Mouse (Mus musculus): ENCODE measurements at regions not wholly inside any gene's neighbourhood (a gene's known extent, or its start where the extent isn't known, plus 50 kb on each side); places are given as distances from the start of the nearest gene placed in this dataset.

GRCm38 (mm10) chr3:143252008-143252407 lies 370.2 kb upstream of the Pkn2 start:
- Histone ChIP-seq H3K27me3 (no peaks in the 10 kb centered on the region), H3K4me1 (no peaks in the 10 kb centered on the region), H3K9ac (no peak overlapping the region), H3K9me3 (no peaks in the 10 kb centered on the region), H3K4me3 (no peak overlapping the region), H3K36me3 (no peaks in the 10 kb centered on the region), H3K27ac (no peak overlapping the region), H3K4me2 (replicated peaks) (no peak overlapping the region)
- 86% methylated on average over 2 of the region's 2 CpGs for WGBS
- ATAC-seq (ENCODE audit: low FRiP score, low read depth): no peak

GRCm38 (mm10) chr3:143242691-143243090 lies 360.9 kb upstream of the Pkn2 start:
- H3K36me3 ChIP-seq: no peaks in the 10 kb centered on the region
- H3K9me3 ChIP-seq: no peaks in the 10 kb centered on the region
- H3K4me3 ChIP-seq: no peak overlapping the region
- no peaks in the 10 kb centered on the region for H3K4me1 ChIP-seq
- H3K27me3 ChIP-seq: no peaks in the 10 kb centered on the region
- no peak overlapping the region for H3K4me2 ChIP-seq (replicated peaks)
- no peak overlapping the region for H3K9ac ChIP-seq
- 64% methylated on average over 4 of the region's 4 CpGs for WGBS
- ATAC-seq (ENCODE audit: low FRiP score, low read depth): no peak
- no peak overlapping the region for H3K27ac ChIP-seq

- Histone ChIP-seq H3K4me1 (no peaks in the 10 kb centered on the region), H3K9ac (no peak overlapping the region), H3K9me3 (no peaks in the 10 kb centered on the region), H3K4me3 (no peak overlapping the region), H3K4me2 (replicated peaks) (no peak overlapping the region), H3K27ac (no peak overlapping the region), H3K36me3 (no peaks in the 10 kb centered on the region), H3K27me3 (no peaks in the 10 kb centered on the region)
- 62% methylated on average over 7 of the region's 7 CpGs for WGBS
- no peak for ATAC-seq (ENCODE audit: low FRiP score, low read depth)
Observed at GRCm38 (mm10) chr3:143240545-143241383, 359.0 kb upstream of the Pkn2 start.

GRCm38 (mm10) chr3:143238546-143238945 lies 356.7 kb upstream of the Pkn2 start:
- Histone ChIP-seq H3K36me3 (no peaks in the 10 kb centered on the region), H3K4me1 (no peaks in the 10 kb centered on the region), H3K9ac (no peak overlapping the region), H3K27ac (no peak overlapping the region), H3K27me3 (no peaks in the 10 kb centered on the region), H3K4me3 (no peak overlapping the region), H3K9me3 (no peaks in the 10 kb centered on the region), H3K4me2 (replicated peaks) (no peak overlapping the region)
- 80% methylated on average over 6 of the region's 6 CpGs for WGBS
- ATAC-seq (ENCODE audit: low FRiP score, low read depth): no peak

- Histone ChIP-seq H3K9ac (no peak overlapping the region), H3K36me3 (no peaks in the 10 kb centered on the region), H3K9me3 (no peaks in the 10 kb centered on the region), H3K27ac (no peak overlapping the region), H3K4me3 (no peak overlapping the region), H3K27me3 (no peaks in the 10 kb centered on the region), H3K4me1 (no peaks in the 10 kb centered on the region), H3K4me2 (replicated peaks) (no peak overlapping the region)
- ATAC-seq (ENCODE audit: low FRiP score, low read depth): no peak
- 66% methylated on average over 6 of the region's 6 CpGs for WGBS
Observed at GRCm38 (mm10) chr3:143223999-143224729, 342.4 kb upstream of the Pkn2 start.

- H3K4me2 ChIP-seq (replicated peaks): no peak overlapping the region
- no peak overlapping the region for H3K9ac ChIP-seq
- no peaks in the 10 kb centered on the region for H3K36me3 ChIP-seq
- H3K27ac ChIP-seq: no peak overlapping the region
- H3K4me1 ChIP-seq: no peaks in the 10 kb centered on the region
- no peaks in the 10 kb centered on the region for H3K27me3 ChIP-seq
- H3K9me3 ChIP-seq: no peaks in the 10 kb centered on the region
- 81% methylated on average over 6 of the region's 6 CpGs for WGBS
- no peak for ATAC-seq (ENCODE audit: low FRiP score, low read depth)
- H3K4me3 ChIP-seq: no peak overlapping the region
Observed at GRCm38 (mm10) chr3:143193263-143193970, 311.6 kb upstream of the Pkn2 start.

- Histone ChIP-seq H3K4me1 (no peaks in the 10 kb centered on the region), H3K27me3 (no peaks in the 10 kb centered on the region), H3K9ac (no peak overlapping the region), H3K27ac (no peak overlapping the region), H3K4me3 (no peak overlapping the region), H3K4me2 (replicated peaks) (no peak overlapping the region), H3K36me3 (no peaks in the 10 kb centered on the region), H3K9me3 (no peaks in the 10 kb centered on the region)
- no peak for ATAC-seq (ENCODE audit: low FRiP score, low read depth)
- WGBS: 19% methylated on average over 7 of the region's 7 CpGs
Observed at GRCm38 (mm10) chr3:143188931-143189330, 307.1 kb upstream of the Pkn2 start.

- H3K4me2 ChIP-seq (replicated peaks): no peak overlapping the region
- WGBS: 73% methylated on average over 4 of the region's 4 CpGs
- no peaks in the 10 kb centered on the region for H3K36me3 ChIP-seq
- no peak for ATAC-seq (ENCODE audit: low FRiP score, low read depth)
- H3K4me1 ChIP-seq: no peaks in the 10 kb centered on the region
- H3K9me3 ChIP-seq: no peaks in the 10 kb centered on the region
- no peak overlapping the region for H3K27ac ChIP-seq
- H3K27me3 ChIP-seq: no peaks in the 10 kb centered on the region
- H3K9ac ChIP-seq: no peak overlapping the region
- no peak overlapping the region for H3K4me3 ChIP-seq
Observed at GRCm38 (mm10) chr3:143173971-143174370, 292.2 kb upstream of the Pkn2 start.

GRCm38 (mm10) chr3:143162444-143162843 lies 280.6 kb upstream of the Pkn2 start:
- 44% methylated on average over 1 of the region's 1 CpGs for WGBS
- ATAC-seq (ENCODE audit: low FRiP score, low read depth): no peak

GRCm38 (mm10) chr3:143161993-143162392 lies 280.2 kb upstream of the Pkn2 start:
- no peak overlapping the region for H3K27ac ChIP-seq
- no peaks in the 10 kb centered on the region for H3K27me3 ChIP-seq
- no peak for ATAC-seq (ENCODE audit: low FRiP score, low read depth)
- H3K4me2 ChIP-seq (replicated peaks): no peak overlapping the region
- no peaks in the 10 kb centered on the region for H3K4me1 ChIP-seq
- H3K4me3 ChIP-seq: no peak overlapping the region
- 83% methylated on average over 6 of the region's 6 CpGs for WGBS
- H3K9me3 ChIP-seq: no peaks in the 10 kb centered on the region
- no peak overlapping the region for H3K9ac ChIP-seq
- H3K36me3 ChIP-seq: no peaks in the 10 kb centered on the region

More at GRCm38 (mm10) chr3:143162444-143162843, 280.6 kb upstream of the Pkn2 start:
- Histone ChIP-seq H3K4me2 (replicated peaks) (no peak overlapping the region), H3K36me3 (no peaks in the 10 kb centered on the region), H3K4me1 (no peaks in the 10 kb centered on the region), H3K9ac (no peak overlapping the region), H3K27ac (no peak overlapping the region), H3K9me3 (no peaks in the 10 kb centered on the region), H3K27me3 (no peaks in the 10 kb centered on the region), H3K4me3 (no peak overlapping the region)

- Histone ChIP-seq H3K27me3 (no peaks in the 10 kb centered on the region), H3K27ac (no peak overlapping the region), H3K4me1 (no peaks in the 10 kb centered on the region), H3K9ac (no peak overlapping the region), H3K36me3 (no peaks in the 10 kb centered on the region), H3K9me3 (no peaks in the 10 kb centered on the region), H3K4me3 (no peak overlapping the region), H3K4me2 (replicated peaks) (no peak overlapping the region)
- 67% methylated on average over 5 of the region's 5 CpGs for WGBS
- no peak for ATAC-seq (ENCODE audit: low FRiP score, low read depth)
Observed at GRCm38 (mm10) chr3:143158568-143158967, 276.8 kb upstream of the Pkn2 start.
